Mouse (Mus musculus): Measurements from ENCODE around the gene Iffo1. TPM values are rescaled to one million over a fixed set of nuclear protein-coding genes. Genes with fewer than 3 reads are reported as not detected.

The Iffo1 gene
- total and polyA plus RNA-seq, 3 experiments: 3.3 to 7.0 (median 6.7) TPM

- no peak for TF ChIP-seq MXI1 (IDR thresholded peaks at IDR 0.05; ENCODE audit: low read depth, low read length)
- TF ChIP-seq MYC (IDR thresholded peaks at IDR 0.05; ENCODE audit: low read depth, low read length): no peak
- TF ChIP-seq JUN (IDR thresholded peaks at IDR 0.05; ENCODE audit: insufficient read depth, low read depth, low read length): no peak
- TF ChIP-seq MAFK (IDR thresholded peaks at IDR 0.05; ENCODE audit: insufficient replicate concordance, low read length): no peak
- no peak for TF ChIP-seq IRF4 (IDR thresholded peaks at IDR 0.05; ENCODE audit: low read depth, low read length)
- TF ChIP-seq SMC3 (IDR thresholded peaks at IDR 0.05; ENCODE audit: low read depth, low read length): no peak
- TF ChIP-seq RCOR1 (conservative IDR thresholded peaks at IDR 0.05; ENCODE audit: low read depth, low read length): no peak
- no peak for TF ChIP-seq EP300 (IDR thresholded peaks at IDR 0.05; ENCODE audit: low read length)
- no peak for DNase-seq (ENCODE audit: extremely low read depth)
- no peak overlapping the region for H3K27ac ChIP-seq (ENCODE audit: insufficient read depth, low read depth)
- H3K9me3 ChIP-seq (replicated peaks; ENCODE audit: low read length): no peaks in the 10 kb centered on the region
- H3K4me1 ChIP-seq (ENCODE audit: control insufficient read depth in 1 of 2, insufficient read depth in 2 of 2): no peaks in the 10 kb centered on the region
- no peak overlapping the region for H3K4me3 ChIP-seq (replicated peaks in 1 of 3; ENCODE audit: low read depth in 2 of 3, low read length in 2 of 3, poor library complexity in 1 of 3)
- H3K79me2 ChIP-seq (replicated peaks; ENCODE audit: control insufficient read depth, extremely low read depth, insufficient read depth, poor library complexity, severe bottlenecking): no peaks in the 10 kb centered on the region
- peaks cover 77 to 91% of the 10 kb centered on the region in 2 experiments for H3K36me3 ChIP-seq (replicated peaks in 1 of 2; ENCODE audit: control insufficient read depth in 1 of 2, insufficient read depth in 1 of 2, low read length in 1 of 2)
- H3K27me3 ChIP-seq (replicated peaks): no peaks in the 10 kb centered on the region
- dilution Hi-C loops (cut with MboI; ENCODE audit: extremely low pct_ligation_motif_present, extremely low pct_unique_long_range_greater_than_20kb, low sequenced_read_pairs) (no loop called here), in situ Hi-C loops (cut with MboI; ENCODE audit: low pct_ligation_motif_present, low pct_unique_long_range_greater_than_20kb, low sequenced_read_pairs) (no loop called here)
- no peak overlapping the region for H3K9ac ChIP-seq (ENCODE audit: insufficient read depth, low read depth)
- no peak overlapping the region for H3K4me2 ChIP-seq (ENCODE audit: insufficient read depth, low read depth, poor library complexity, severe bottlenecking)
Measured at GRCm38 (mm10) chr6:125179601-125180000, 34.6 kb downstream of the Iffo1 start.

GRCm38 (mm10) chr6:125182133-125182532 lies 37.1 kb downstream of the Iffo1 start:
- Histone ChIP-seq H3K9me3 (replicated peaks; ENCODE audit: low read length) (no peaks in the 10 kb centered on the region), H3K4me2 (ENCODE audit: insufficient read depth, low read depth, poor library complexity, severe bottlenecking) (no peak overlapping the region), H3K4me1 (ENCODE audit: control insufficient read depth in 1 of 2, insufficient read depth in 2 of 2) (no peaks in the 10 kb centered on the region), H3K79me2 (replicated peaks; ENCODE audit: control insufficient read depth, extremely low read depth, insufficient read depth, poor library complexity, severe bottlenecking) (no peaks in the 10 kb centered on the region), H3K9ac (ENCODE audit: insufficient read depth, low read depth) (no peak overlapping the region), H3K27me3 (replicated peaks) (no peaks in the 10 kb centered on the region), H3K4me3 (replicated peaks in 1 of 3; ENCODE audit: low read depth in 2 of 3, low read length in 2 of 3, poor library complexity in 1 of 3) (no peak overlapping the region), H3K36me3 (replicated peaks in 1 of 2; ENCODE audit: control insufficient read depth in 1 of 2, insufficient read depth in 1 of 2, low read length in 1 of 2) (peaks cover 78 to 92% of the 10 kb centered on the region in 2 experiments), H3K27ac (ENCODE audit: insufficient read depth, low read depth) (no peak overlapping the region)
- TF ChIP-seq E2F4 (IDR thresholded peaks at IDR 0.05; ENCODE audit: insufficient replicate concordance, low read depth, low read length) (no peak), NELFE (IDR thresholded peaks at IDR 0.05; ENCODE audit: low read depth, low read length) (no peak), MYC (IDR thresholded peaks at IDR 0.05; ENCODE audit: low read depth, low read length) (no peak), USF2 (conservative IDR thresholded peaks at IDR 0.05; ENCODE audit: low read depth, low read length) (no peak)
- in situ Hi-C loops (cut with MboI; ENCODE audit: low pct_ligation_motif_present, low pct_unique_long_range_greater_than_20kb, low sequenced_read_pairs) (no loop called here), dilution Hi-C loops (cut with MboI; ENCODE audit: extremely low pct_ligation_motif_present, extremely low pct_unique_long_range_greater_than_20kb, low sequenced_read_pairs) (no loop called here)
- no peak for DNase-seq (ENCODE audit: extremely low read depth)

GRCm38 (mm10) chr6:125186203-125186602 lies 41.2 kb downstream of the Iffo1 start:
- Histone ChIP-seq H3K4me3 (replicated peaks in 1 of 3; ENCODE audit: low read depth in 2 of 3, low read length in 2 of 3, poor library complexity in 1 of 3) (no peak overlapping the region), H3K36me3 (replicated peaks in 1 of 2; ENCODE audit: control insufficient read depth in 1 of 2, insufficient read depth in 1 of 2, low read length in 1 of 2) (peaks cover 68 to 80% of the 10 kb centered on the region in 2 experiments), H3K9me3 (replicated peaks; ENCODE audit: low read length) (no peaks in the 10 kb centered on the region), H3K79me2 (replicated peaks; ENCODE audit: control insufficient read depth, extremely low read depth, insufficient read depth, poor library complexity, severe bottlenecking) (peaks cover 25% of the 10 kb centered on the region), H3K9ac (ENCODE audit: insufficient read depth, low read depth) (no peak overlapping the region), H3K4me1 (ENCODE audit: control insufficient read depth in 1 of 2, insufficient read depth in 2 of 2) (peaks cover 0 to 13% of the 10 kb centered on the region in 2 experiments; a peak in 2 of 4 replicates), H3K27ac (ENCODE audit: insufficient read depth, low read depth) (no peak overlapping the region), H3K4me2 (ENCODE audit: insufficient read depth, low read depth, poor library complexity, severe bottlenecking) (no peak overlapping the region), H3K27me3 (replicated peaks) (no peaks in the 10 kb centered on the region)
- no peak for DNase-seq (ENCODE audit: extremely low read depth)
- in situ Hi-C loops (cut with MboI; ENCODE audit: low pct_ligation_motif_present, low pct_unique_long_range_greater_than_20kb, low sequenced_read_pairs): no loop called here
- TF ChIP-seq JUND (conservative IDR thresholded peaks at IDR 0.05; ENCODE audit: low read depth, low read length) (no peak), POLR2A (IDR thresholded peaks at IDR 0.05; ENCODE audit: low read depth, low read length) (no peak), USF2 (conservative IDR thresholded peaks at IDR 0.05; ENCODE audit: low read depth, low read length) (no peak), ETS1 (conservative IDR thresholded peaks at IDR 0.05; ENCODE audit: low read depth, low read length) (no peak), TBP (conservative IDR thresholded peaks at IDR 0.05; ENCODE audit: low read depth, low read length) (no peak), NELFE (IDR thresholded peaks at IDR 0.05; ENCODE audit: low read depth, low read length) (no peak), E2F4 (IDR thresholded peaks at IDR 0.05; ENCODE audit: insufficient replicate concordance, low read depth, low read length) (no peak), HCFC1 (IDR thresholded peaks at IDR 0.05; ENCODE audit: low read depth, low read length) (no peak), CHD2 (IDR thresholded peaks at IDR 0.05; ENCODE audit: low read length) (no peak)
- dilution Hi-C loops (cut with MboI; ENCODE audit: extremely low pct_ligation_motif_present, extremely low pct_unique_long_range_greater_than_20kb, low sequenced_read_pairs): no loop called here
